Mouse (Mus musculus) intestine, embryonic 15.5 days (tissue): ENCODE data around the gene Setd1b. TPM values are rescaled to one million over a fixed set of nuclear protein-coding genes. Genes with fewer than 3 reads are reported as not detected.
A peak's percentile ranks its signal among the peaks of the same experiment; 100 is the strongest.

Source experiments
- ATAC-seq: fragments of 200-750 bp; cut with Nextera tagmentation; 2 replicates; pipeline ENCODE4 v1.8.0; 2017; ENCODE audit warnings: moderate TSS enrichment, moderate library complexity
- H3K27ac ChIP-seq: fragments of 300-500 bp; sonication (generic); 2 replicates; pipeline ENCODE4 v1.5.1; 2015; ENCODE audit warnings: mild to moderate bottlenecking, inconsistent platforms
- H3K27me3 ChIP-seq: fragments of 300-500 bp; sonication (generic); replicated peaks from 2 replicates; pipeline ENCODE4 v1.6.1; 2015; ENCODE audit warnings: inconsistent platforms
- H3K36me3 ChIP-seq: fragments of 300-500 bp; sonication (generic); 2 replicates; pipeline ENCODE4 v1.6.1; 2015; ENCODE audit warnings: inconsistent platforms
- H3K4me1 ChIP-seq: fragments of 300-500 bp; sonication (generic); replicated peaks from 2 replicates; pipeline ENCODE4 v1.6.1; 2015; ENCODE audit warnings: inconsistent platforms
- H3K4me2 ChIP-seq: fragments of 300-500 bp; sonication (generic); replicated peaks from 2 replicates; pipeline ENCODE4 v1.6.1; 2015; ENCODE audit warnings: mild to moderate bottlenecking, inconsistent platforms
- H3K4me3 ChIP-seq: fragments of 300-500 bp; sonication (generic); replicated peaks from 2 replicates; pipeline ENCODE4 v1.5.1; 2015; ENCODE audit warnings: inconsistent platforms
- H3K9ac ChIP-seq: fragments of 300-500 bp; sonication (generic); 2 replicates; pipeline ENCODE4 v1.6.1; 2015; ENCODE audit warnings: inconsistent platforms
- H3K9me3 ChIP-seq: fragments of 300-500 bp; sonication (generic); 2 replicates; pipeline ENCODE4 v1.6.1; 2016; ENCODE audit warnings: inconsistent platforms
- WGBS: fragments of 180-500 bp; shearing (Covaris S2); methylation state at CpG from one replicate; pipeline ENCODE4 v1.1.7; 2015; 5-methylcytosine and 5-hydroxymethylcytosine counted together
- polyA plus RNA-seq: library from polyadenylated mRNA; unstranded; fragments of >200 nt; fragmentation: Nextera tagmentation; extraction: Ambion mirVana; gene quantifications from 2 replicates; pipeline ENCODE4 v1.2.1, GENCODE M21; 2015

Gene Setd1b
- polyA plus RNA-seq, 1 experiment from 2014 or later, result 7.6 TPM

- Histone ChIP-seq H3K9ac (peak overlapping the region; percentile 98), H3K4me2 (peak overlapping the region; percentile 93), H3K4me1 (peaks cover 51% of the 10 kb centered on the region), H3K27ac (peak overlapping the region; percentile 100), H3K36me3 (no peaks in the 10 kb centered on the region), H3K9me3 (no peaks in the 10 kb centered on the region), H3K27me3 (no peaks in the 10 kb centered on the region), H3K4me3 (peak overlapping the region; percentile 62)
- WGBS, result 6% methylated on average over 6 of the region's 6 CpGs
- no peak for ATAC-seq
Measured at GRCm38 (mm10) chr5:123137910-123138229, 4.1 kb upstream of the Setd1b start.

GRCm38 (mm10) chr5:123138230-123138911 lies 3.6 kb upstream of the Setd1b start:
- peak overlapping the region; percentile 100 for H3K27ac ChIP-seq
- H3K9me3 ChIP-seq, result no peaks in the 10 kb centered on the region
- H3K4me3 ChIP-seq, result peak overlapping the region; percentile 62
- peaks cover 46% of the 10 kb centered on the region for H3K4me1 ChIP-seq
- H3K4me2 ChIP-seq, result peak overlapping the region; percentile 93
- peak overlapping the region; percentile 98 for H3K9ac ChIP-seq
- H3K36me3 ChIP-seq, result no peaks in the 10 kb centered on the region
- under 1% methylated on average over 40 of the region's 40 CpGs for WGBS
- ATAC-seq, result peak; percentile 48
- no peaks in the 10 kb centered on the region for H3K27me3 ChIP-seq

- peak overlapping the region; percentile 100 for H3K27ac ChIP-seq
- ATAC-seq, result no peak
- H3K36me3 ChIP-seq, result no peaks in the 10 kb centered on the region
- peak overlapping the region; percentile 62 for H3K4me3 ChIP-seq
- H3K9ac ChIP-seq, result peak overlapping the region; percentile 98
- WGBS, result under 1% methylated on average over 39 of the region's 39 CpGs
- H3K27me3 ChIP-seq, result no peaks in the 10 kb centered on the region
- peak overlapping the region; percentile 93 for H3K4me2 ChIP-seq
- no peaks in the 10 kb centered on the region for H3K9me3 ChIP-seq
- peaks cover 42% of the 10 kb centered on the region for H3K4me1 ChIP-seq
Measured at GRCm38 (mm10) chr5:123138953-123139721, 2.9 kb upstream of the Setd1b start.

GRCm38 (mm10) chr5:123139722-123140627 lies 2.0 kb upstream of the Setd1b start:
- H3K36me3 ChIP-seq, result no peaks in the 10 kb centered on the region
- peak overlapping the region; percentile 62 for H3K4me3 ChIP-seq
- peak overlapping the region; percentile 100 for H3K27ac ChIP-seq
- H3K4me1 ChIP-seq, result peaks cover 42% of the 10 kb centered on the region
- H3K9me3 ChIP-seq, result no peaks in the 10 kb centered on the region
- ATAC-seq, result no peak
- H3K9ac ChIP-seq, result peak overlapping the region; percentile 98
- whole genome bisulfite sequencing, result under 1% methylated on average over 28 of the region's 28 CpGs
- no peaks in the 10 kb centered on the region for H3K27me3 ChIP-seq
- peak overlapping the region; percentile 93 for H3K4me2 ChIP-seq

- peak overlapping the region; percentile 100 for H3K27ac ChIP-seq
- H3K27me3 ChIP-seq, result no peaks in the 10 kb centered on the region
- H3K9ac ChIP-seq, result peak overlapping the region; percentile 99
- peak overlapping the region; percentile 88 for H3K4me3 ChIP-seq
- no peaks in the 10 kb centered on the region for H3K9me3 ChIP-seq
- no peaks in the 10 kb centered on the region for H3K36me3 ChIP-seq
- H3K4me2 ChIP-seq, result peak overlapping the region; percentile 96
- H3K4me1 ChIP-seq, result peaks cover 42% of the 10 kb centered on the region
- ATAC-seq, result peak; percentile 40
- WGBS, result 0% methylated on average over 31 of the region's 31 CpGs
Measured at GRCm38 (mm10) chr5:123140694-123141554, 1.1 kb upstream of the Setd1b start.

- H3K27ac ChIP-seq, result peak overlapping the region; percentile 100
- peaks cover 3% of the 10 kb centered on the region; the same call in 1 of the 2 replicates for H3K36me3 ChIP-seq
- peak overlapping the region; percentile 99 for H3K9ac ChIP-seq
- H3K4me3 ChIP-seq, result peak overlapping the region; percentile 88
- WGBS, result under 1% methylated on average over 38 of the region's 38 CpGs
- no peaks in the 10 kb centered on the region for H3K27me3 ChIP-seq
- ATAC-seq, result no peak
- H3K4me2 ChIP-seq, result peak overlapping the region; percentile 96
- peaks cover 37% of the 10 kb centered on the region for H3K4me1 ChIP-seq
- H3K9me3 ChIP-seq, result no peaks in the 10 kb centered on the region
Measured at GRCm38 (mm10) chr5:123141555-123142160, 335 bp upstream of the Setd1b start.

GRCm38 (mm10) chr5:123143251-123143970 lies 1.4 kb downstream of the Setd1b start:
- Histone ChIP-seq H3K36me3 (peaks cover 18% of the 10 kb centered on the region), H3K4me3 (peak overlapping the region; percentile 88), H3K4me1 (peaks cover 25% of the 10 kb centered on the region), H3K27me3 (no peaks in the 10 kb centered on the region), H3K9me3 (no peaks in the 10 kb centered on the region), H3K4me2 (peak overlapping the region; percentile 96), H3K9ac (peak overlapping the region; percentile 99), H3K27ac (peak overlapping the region; percentile 100)
- ATAC-seq, result no peak; the same call in 1 of the 2 replicates
- under 1% methylated on average over 23 of the region's 24 CpGs for WGBS

GRCm38 (mm10) chr5:123143971-123144745 lies 2.2 kb downstream of the Setd1b start:
- peak overlapping the region; percentile 100; the same call in 1 of the 2 replicates for H3K27ac ChIP-seq
- no peak for ATAC-seq

GRCm38 (mm10) chr5:123144746-123145590 lies 3.0 kb downstream of the Setd1b start:
- Histone ChIP-seq H3K27ac (no peak overlapping the region), H3K36me3 (peaks cover 23% of the 10 kb centered on the region), H3K4me1 (peaks cover 39% of the 10 kb centered on the region), H3K27me3 (no peaks in the 10 kb centered on the region), H3K4me2 (peak overlapping the region; percentile 96), H3K4me3 (peak overlapping the region; percentile 88), H3K9me3 (no peaks in the 10 kb centered on the region), H3K9ac (peak overlapping the region; percentile 99; the same call in 1 of the 2 replicates)
- 34% methylated on average over 20 of the region's 20 CpGs for WGBS
- no peak for ATAC-seq

More at GRCm38 (mm10) chr5:123143971-123144745, 2.2 kb downstream of the Setd1b start:
- Histone ChIP-seq H3K4me3 (peak overlapping the region; percentile 88), H3K4me2 (peak overlapping the region; percentile 96), H3K27me3 (no peaks in the 10 kb centered on the region), H3K4me1 (peaks cover 33% of the 10 kb centered on the region), H3K9ac (peak overlapping the region; percentile 99), H3K9me3 (no peaks in the 10 kb centered on the region), H3K36me3 (peaks cover 23% of the 10 kb centered on the region)
- 5% methylated on average over 17 of the region's 17 CpGs for WGBS
